Comparison of ENCODE assay signal across 8 mouse cellular contexts in the genomic region with DNA sequence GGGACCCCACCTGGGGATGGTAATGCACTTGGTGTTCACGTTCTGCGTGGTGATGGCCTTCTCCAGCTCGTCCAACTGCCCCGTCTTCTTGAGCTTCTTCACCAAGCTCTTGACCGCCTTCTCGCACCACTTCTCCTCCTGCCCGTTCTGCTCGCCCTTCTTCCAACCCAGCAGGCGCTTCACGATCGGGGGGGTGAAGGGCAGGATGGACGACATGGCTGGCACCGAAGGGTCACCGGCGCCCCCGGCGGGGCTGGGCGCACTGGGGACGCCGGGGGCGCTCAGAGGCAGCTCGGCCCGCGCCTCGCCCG. TPM values are rescaled to one million over a fixed set of nuclear protein-coding genes. Genes with fewer than 3 reads are reported as not detected.
DNase-seq lines count a peak whose midpoint lies in the region; ATAC-seq and TF ChIP-seq lines count a peak whose summit lies in the region.

No protein-coding gene starts in this region.

- peak overlapping the region; percentile 99 for H3K27ac ChIP-seq in lung, embryonic 16.5 days (ENCODE audit: low read length)
- H3K27ac ChIP-seq in embryonic facial prominence, embryonic 14.5 days (replicated peaks; ENCODE audit: low read depth, low read length), result peak overlapping the region; percentile 96
- peak overlapping the region; percentile 96 for H3K27ac ChIP-seq in limb, embryonic 10.5 days
- peak overlapping the region; percentile 34 for H3K27ac ChIP-seq in olfactory bulb, adult 2 months (ENCODE audit: insufficient read depth, low read depth, low read length)

- peak overlapping the region; percentile 85 for H3K4me2 ChIP-seq in lung, embryonic 16.5 days (ENCODE audit: low read depth, low read length)
- H3K4me2 ChIP-seq in embryonic facial prominence, embryonic 14.5 days (ENCODE audit: low read depth, low read length), result peak overlapping the region; percentile 89

- no peak for TF ChIP-seq CTCF in olfactory bulb, adult 2 months (IDR thresholded peaks at IDR 0.05; ENCODE audit: insufficient read depth, low read depth, low read length)

- H3K9me3 ChIP-seq in lung, embryonic 16.5 days (ENCODE audit: control insufficient read depth, low read length), result peaks cover 4% of the 10 kb centered on the region
- 0 out of 2 replicates have a peak, but pooled peaks cover 4% of the 10 kb centered on the region for H3K9me3 ChIP-seq in embryonic facial prominence, embryonic 14.5 days (ENCODE audit: control insufficient read depth, low read length)
- no peaks in the 10 kb centered on the region for H3K9me3 ChIP-seq in limb, embryonic 10.5 days (replicated peaks)

- no peak for DNase-seq in lung, postnatal 4 days
- DNase-seq in embryonic facial prominence, embryonic 14.5 days (ENCODE audit: low spot score), result no peak
- DNase-seq in limb, embryonic 10.5 days (ENCODE audit: low spot score), result no peak
- no peak for DNase-seq in left cerebral cortex, postnatal 4 days
- DNase-seq in adrenal gland, adult 18-20 months (ENCODE audit: low spot score in 2 of 2), result no peak

- no peaks in the 10 kb centered on the region for H3K27me3 ChIP-seq in lung, embryonic 16.5 days (ENCODE audit: control insufficient read depth, insufficient read depth, low read depth, low read length)
- no peaks in the 10 kb centered on the region for H3K27me3 ChIP-seq in embryonic facial prominence, embryonic 14.5 days (replicated peaks; ENCODE audit: control insufficient read depth, insufficient read depth, low read length)
- H3K27me3 ChIP-seq in limb, embryonic 10.5 days (ENCODE audit: low read depth, poor library complexity, severe bottlenecking), result no peaks in the 10 kb centered on the region

- no peaks in the 10 kb centered on the region for H3K36me3 ChIP-seq in lung, embryonic 16.5 days (ENCODE audit: control insufficient read depth, insufficient read depth, low read length)
- no peaks in the 10 kb centered on the region for H3K36me3 ChIP-seq in embryonic facial prominence, embryonic 14.5 days (ENCODE audit: control insufficient read depth, insufficient read depth, low read length)
- peaks cover 15% of the 10 kb centered on the region; the same call in 1 of the 2 replicates for H3K36me3 ChIP-seq in limb, embryonic 10.5 days

- ATAC-seq in lung, embryonic 16.5 days (ENCODE audit: low read depth), result no peak
- no peak for ATAC-seq in embryonic facial prominence, embryonic 14.5 days (ENCODE audit: low read depth)
- no peak for ATAC-seq in megakaryocyte-erythroid progenitor cell, adult 5-6 weeks (replicated peaks; ENCODE audit: low FRiP score, low TSS enrichment, poor library complexity, severe bottlenecking)

- no peak for TF ChIP-seq POLR2A in olfactory bulb, adult 2 months (IDR thresholded peaks at IDR 0.05; ENCODE audit: insufficient read depth, low read depth, low read length)

- peak overlapping the region; percentile 89 for H3K4me3 ChIP-seq in lung, embryonic 16.5 days (ENCODE audit: low read length)
- peak overlapping the region; percentile 80 for H3K4me3 ChIP-seq in embryonic facial prominence, embryonic 14.5 days (ENCODE audit: low read depth, low read length)
- peak overlapping the region; percentile 69 for H3K4me3 ChIP-seq in limb, embryonic 10.5 days
- peak overlapping the region; percentile 56 for H3K4me3 ChIP-seq in olfactory bulb, adult 2 months (ENCODE audit: insufficient read depth, low read depth, low read length)

- 0% methylated on average over 25 of the region's 26 CpGs for WGBS in lung, embryonic 16.5 days
- WGBS in embryonic facial prominence, embryonic 14.5 days, result 0% methylated on average over 20 of the region's 26 CpGs
- under 1% methylated on average over 26 of the region's 26 CpGs for WGBS in limb, embryonic 10.5 days
- under 1% methylated on average over 26 of the region's 26 CpGs for WGBS in olfactory bulb, adult 2 months

- H3K4me1 ChIP-seq in lung, embryonic 16.5 days (replicated peaks; ENCODE audit: control insufficient read depth, insufficient read depth, low read length), result peaks cover 45% of the 10 kb centered on the region
- H3K4me1 ChIP-seq in embryonic facial prominence, embryonic 14.5 days (ENCODE audit: control insufficient read depth, insufficient read depth, low read length), result peaks cover 43% of the 10 kb centered on the region
- peaks cover 59% of the 10 kb centered on the region for H3K4me1 ChIP-seq in limb, embryonic 10.5 days
- peaks cover 38% of the 10 kb centered on the region for H3K4me1 ChIP-seq in olfactory bulb, adult 2 months (ENCODE audit: control insufficient read depth, insufficient read depth, low read length)

- intact Hi-C loops in left cerebral cortex, postnatal 4 days (cut with DNase I), result loop anchor here (10.0 kb wide), 1 partner anchor 77 kb away; no protein-coding TSS in a partner anchor

- H3K9ac ChIP-seq in lung, embryonic 16.5 days (ENCODE audit: low read length), result peak overlapping the region; percentile 97
- peak overlapping the region; percentile 87 for H3K9ac ChIP-seq in embryonic facial prominence, embryonic 14.5 days (ENCODE audit: low read depth, low read length)

RNA-seq across cellular contexts. Expression of gene Smad3, which starts 0.4 kb away (rescaled TPM):
- polyA plus RNA-seq in lung, embryonic 16.5 days (2015; fragmentation: Nextera tagmentation; extraction: Ambion mirVana), result 18.0 and 19.5 TPM in 2 replicates
- polyA plus RNA-seq in embryonic facial prominence, embryonic 14.5 days (2014; fragmentation: Nextera tagmentation; extraction: Ambion mirVana), result 17.0 and 19.3 TPM in 2 replicates
- 27.1 and 27.7 TPM in 2 replicates for polyA plus RNA-seq in limb, embryonic 10.5 days (2016; fragmentation: Nextera tagmentation; extraction: Ambion mirVana)
- not detected in 2 replicates for polyA plus RNA-seq in olfactory bulb, adult 2 months (2012; ENCODE audit: insufficient read depth, insufficient read length, low replicate concordance, missing spikeins)
- total RNA-seq in left cerebral cortex, postnatal 4 days (2021), result 10 to 100 TPM; 16.0 to 20.4 TPM
- total RNA-seq in adrenal gland, adult 18-20 months (2021), result 10 to 100 TPM; 24.6 to 25.2 TPM
- 14.1 and 19.7 TPM in 2 replicates for total RNA-seq in megakaryocyte-erythroid progenitor cell, adult 5-6 weeks (2014; fragmentation: Nextera tagmentation)
- total RNA-seq in megakaryocyte-erythroid progenitor cell, adult 5-6 weeks (2017), result 11.9 and 15.9 TPM in 2 replicates

Comparison
In these comparisons a context has a peak if more than half of its experiments do, and no peak if none do; other contexts are left out.
1. H3K27ac ChIP-seq: peak in every context shown above with its lines; median percentile 99 in lung, embryonic 16.5 days; 96 in embryonic facial prominence, embryonic 14.5 days; 96 in limb, embryonic 10.5 days; 34 in olfactory bulb, adult 2 months.